Mouse (Mus musculus): ENCODE measurements around the gene Ficd.
"Not testable (repeated sequence)": the region's sequence is repeated elsewhere in the genome, so short reads cannot be mapped to it uniquely, and the experiment has no call there.

DNA sequence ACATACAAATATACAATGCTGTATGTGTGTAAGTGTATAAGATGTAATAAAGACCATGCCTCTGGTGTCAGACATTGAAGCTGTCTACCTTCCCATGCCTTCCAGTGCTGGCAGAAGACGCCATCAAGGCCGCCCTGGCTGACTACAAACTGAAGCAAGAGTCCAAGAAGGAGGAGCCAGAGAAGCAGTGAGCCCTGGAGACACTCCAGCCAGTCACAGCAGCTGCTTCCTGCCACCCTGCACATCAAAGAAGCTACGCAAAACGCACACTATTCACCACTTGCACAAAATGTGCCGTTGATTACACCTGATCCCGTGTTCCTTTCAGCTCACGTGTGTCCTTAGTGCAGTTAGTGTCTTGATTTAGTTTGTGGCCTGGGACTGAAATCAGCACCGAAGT is 42.1 kb downstream of the Ficd start:
- not testable (repeated sequence) for TF ChIP-seq POLR2A, CTCF (IDR thresholded peaks at IDR 0.05; ENCODE audit: extremely low read depth, insufficient read depth, low read length)
